Mouse (Mus musculus) mesoderm, embryonic 11.5 days (tissue): ENCODE measurements around the gene Alpk1.

Experiments
- DNase-seq: peaks from one replicate; pipeline ENCODE4 v3.0.0-alpha.2; 2012; ENCODE audit warnings: low read depth, low spot score

Alpk1 gene

DNA sequence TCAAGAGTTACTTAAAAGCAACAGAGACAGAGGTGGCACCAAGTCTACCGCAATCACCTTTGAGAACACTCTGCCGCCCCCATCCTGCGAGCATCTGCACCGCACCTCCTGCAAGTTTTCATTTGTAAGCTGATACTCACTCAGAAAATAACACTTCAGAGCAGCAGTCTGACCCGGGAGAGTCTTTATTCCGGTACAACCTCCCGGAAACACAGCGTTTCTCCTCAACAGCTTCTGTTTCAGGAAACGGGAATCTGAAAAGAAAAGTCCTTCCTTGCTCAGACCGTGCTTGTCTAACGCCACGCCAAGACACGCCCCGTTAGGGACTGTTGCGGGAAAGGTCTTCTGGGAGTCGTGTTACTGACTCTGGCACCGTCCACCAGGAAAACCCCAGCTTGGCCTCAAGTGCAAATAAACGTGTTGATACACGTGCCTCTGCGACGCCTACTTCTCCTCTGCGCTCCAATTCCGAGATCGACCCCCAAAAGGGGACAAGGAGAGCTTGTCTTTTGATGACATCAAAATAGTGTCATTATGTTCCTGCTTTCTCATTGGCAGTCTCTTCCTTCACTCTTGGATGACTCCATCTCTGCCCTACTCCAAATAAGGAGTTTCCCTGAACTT, at the start of gene Alpk1:
Gene Alpk1, minus strand, starts transcription at position 507 of the 624 bp plus-strand sequence.
- DNase-seq = peak; percentile 51

DNA sequence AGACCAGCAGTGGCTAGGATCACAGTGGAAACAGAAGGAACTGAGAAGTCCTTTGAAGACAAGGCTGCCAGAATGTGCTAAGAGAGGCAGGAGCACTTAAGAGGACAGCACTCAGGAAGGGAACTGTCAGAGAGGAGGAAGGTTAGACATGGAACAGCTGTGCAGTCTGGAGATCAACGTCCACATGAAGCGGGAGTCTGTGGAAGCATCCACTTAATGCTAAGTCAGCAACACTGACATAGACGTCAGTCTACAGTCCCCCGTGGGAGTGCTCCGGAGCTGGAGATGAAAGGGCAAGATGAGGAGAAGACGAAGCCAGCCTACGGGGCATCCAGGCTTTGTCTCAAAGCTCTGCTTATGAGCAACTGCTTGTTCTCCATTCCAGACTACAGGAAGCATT, 46.8 kb upstream of the Alpk1 start:
- DNase-seq = peak; percentile 49

DNA sequence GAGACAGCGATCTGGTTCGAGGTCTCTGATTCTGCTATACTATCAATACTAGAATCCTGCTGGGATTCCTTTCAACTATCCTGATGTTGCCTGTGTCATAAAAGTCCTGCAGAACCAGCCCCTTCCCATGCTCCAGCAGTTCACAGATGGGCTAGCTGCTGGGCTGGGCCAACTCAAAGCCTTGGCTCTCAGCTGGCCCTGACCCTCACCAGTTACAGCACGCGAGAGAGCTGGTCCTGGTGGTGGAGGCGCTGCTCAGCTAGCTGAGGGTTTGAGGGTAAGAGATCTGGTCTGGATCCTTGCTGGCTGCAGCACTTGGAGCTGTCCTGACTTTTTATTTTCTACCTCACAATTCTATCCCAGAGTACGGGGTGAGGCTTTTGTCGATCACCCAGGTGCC, 46.2 kb upstream of the Alpk1 start:
- no peak for DNase-seq

GRCm38 (mm10) chr3:127823886-127824863, 43.8 kb upstream of the Alpk1 start:
- no peak for DNase-seq

GRCm38 (mm10) chr3:127821209-127821608, 40.9 kb upstream of the Alpk1 start:
- no peak for DNase-seq

GRCm38 (mm10) chr3:127820400-127820799, 40.1 kb upstream of the Alpk1 start:
- no peak for DNase-seq

DNA sequence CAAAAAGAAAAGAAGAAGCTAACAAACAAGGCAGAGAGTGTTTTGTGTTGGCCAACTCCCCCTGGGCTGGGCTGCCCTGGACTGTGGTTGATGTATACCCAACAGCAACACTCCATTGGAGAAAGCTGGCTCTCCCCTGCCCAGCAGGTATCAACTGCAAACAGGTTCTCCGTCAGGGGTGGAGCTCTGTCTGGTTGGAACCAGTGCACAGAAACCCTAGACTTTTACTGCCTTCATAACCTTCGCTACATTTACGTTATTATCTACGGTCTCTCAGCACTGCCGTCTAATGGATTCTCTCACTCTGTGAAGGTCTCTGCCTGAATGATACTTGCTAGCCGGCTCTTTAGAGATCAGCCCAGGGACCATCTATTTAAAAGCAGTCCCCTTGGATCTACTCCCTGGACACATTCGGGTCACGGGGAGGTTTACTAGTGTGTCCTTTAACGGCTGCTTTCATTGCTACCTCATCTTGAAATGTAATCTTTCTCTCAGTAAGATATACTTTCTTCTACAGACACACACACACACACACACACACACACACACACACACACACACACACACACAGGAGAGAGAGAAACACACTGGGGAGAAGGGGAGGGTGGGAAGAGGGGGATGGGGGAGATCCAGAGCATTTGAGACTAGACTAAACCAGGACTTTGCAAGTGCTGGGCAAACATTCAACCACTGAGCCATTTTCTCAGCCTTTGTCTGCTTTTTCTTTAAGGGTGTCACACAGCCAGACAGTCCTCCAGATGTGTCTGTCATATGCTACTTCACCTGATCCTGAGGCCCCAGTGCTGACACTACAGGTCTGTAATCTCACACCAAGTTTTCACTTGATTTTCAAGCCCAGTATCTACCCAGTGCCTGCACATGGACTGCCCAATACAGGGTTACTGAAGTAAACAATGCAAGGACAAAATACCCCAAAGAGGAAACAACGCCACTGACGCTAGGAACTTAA, 38.7 kb upstream of the Alpk1 start:
- no peak for DNase-seq

GRCm38 (mm10) chr3:127817120-127817683, 36.9 kb upstream of the Alpk1 start:
- DNase-seq = no peak

DNA sequence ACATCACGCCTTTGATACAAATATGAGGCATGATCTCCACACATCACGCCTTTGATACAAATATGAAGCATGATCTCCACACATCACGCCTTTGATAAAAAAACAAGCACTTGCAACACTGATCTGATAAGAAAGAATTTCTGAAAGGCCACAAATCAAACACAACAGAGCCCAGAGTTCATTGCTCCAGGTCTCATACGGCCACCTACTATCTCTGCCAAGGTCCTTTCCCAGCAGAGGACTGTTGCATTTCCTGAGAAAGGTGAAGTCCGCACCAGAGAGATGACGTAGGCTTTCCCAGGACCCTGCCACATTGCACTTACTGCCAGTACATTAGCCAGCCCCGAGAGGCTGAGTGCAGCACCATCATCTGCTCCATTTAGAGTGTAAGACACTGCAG, 28.8 kb upstream of the Alpk1 start:
- no peak for DNase-seq

- no peak for DNase-seq
These were observed 27.5 kb upstream of the Alpk1 start for GRCm38 (mm10) chr3:127807846-127808245.

DNA sequence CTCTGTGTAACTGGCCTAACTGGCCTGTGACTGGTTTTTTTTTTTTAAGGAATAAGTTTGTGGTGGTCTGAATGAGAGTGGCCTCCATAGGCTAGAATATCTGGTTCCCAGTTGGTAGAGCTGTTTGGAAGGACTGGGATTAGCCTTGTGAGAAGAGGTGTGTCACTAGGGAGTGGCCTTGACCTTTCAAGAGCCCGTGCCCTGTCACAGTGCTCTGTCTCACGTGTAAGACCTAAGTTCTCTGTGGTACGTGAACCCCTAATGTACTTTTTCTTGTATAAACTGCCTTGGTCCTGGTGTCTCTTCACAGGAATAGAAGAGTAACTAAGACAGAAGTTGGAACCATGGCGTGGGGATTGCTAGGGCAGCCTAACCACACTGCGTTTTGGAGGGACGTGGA, 25.7 kb upstream of the Alpk1 start:
- DNase-seq = no peak

DNA sequence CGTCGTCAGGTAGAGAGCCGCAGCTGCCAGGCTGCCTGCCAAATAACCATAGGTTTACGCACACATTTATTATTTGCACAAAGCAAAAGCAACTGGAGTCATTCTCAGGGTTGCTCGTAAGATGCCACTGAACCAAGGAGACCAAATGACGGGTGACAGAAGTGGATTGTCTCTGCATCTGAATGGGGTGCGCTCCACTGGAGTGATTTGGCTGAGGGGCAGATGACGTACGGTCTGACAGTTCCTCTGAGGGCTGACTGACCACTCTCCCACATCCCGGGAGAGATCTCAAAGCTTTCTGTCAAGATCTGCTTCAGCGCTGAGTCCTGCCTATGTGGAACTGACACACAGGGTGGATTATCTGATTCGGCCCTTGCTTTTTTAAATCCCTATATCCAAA, 24.7 kb upstream of the Alpk1 start:
- no peak for DNase-seq

GRCm38 (mm10) chr3:127804439-127804838, 24.1 kb upstream of the Alpk1 start:
- DNase-seq = no peak

DNA sequence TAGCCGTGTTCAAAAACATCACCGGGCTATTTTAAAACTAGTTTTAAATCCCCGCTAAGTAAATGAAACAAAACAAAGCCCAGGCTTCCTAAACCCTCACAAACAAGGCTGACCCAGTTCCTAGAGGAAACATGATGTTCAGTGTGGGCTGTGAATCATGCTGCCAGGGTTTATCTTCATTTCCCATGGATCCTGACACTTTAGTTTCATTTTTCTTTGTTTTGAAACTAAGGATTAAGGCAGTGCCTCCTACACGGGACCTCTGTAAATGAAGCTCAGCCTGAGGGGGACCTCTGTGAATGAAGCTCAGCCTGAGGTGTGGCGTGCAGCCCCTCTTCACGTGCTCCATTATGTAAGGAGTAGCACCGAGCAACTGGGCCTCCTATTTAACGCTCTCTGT, 22.5 kb upstream of the Alpk1 start:
- no peak for DNase-seq

GRCm38 (mm10) chr3:127801162-127801561, 20.8 kb upstream of the Alpk1 start:
- no peak for DNase-seq

- no peak for DNase-seq
These were observed 15.9 kb upstream of the Alpk1 start for GRCm38 (mm10) chr3:127796271-127796670.

DNA sequence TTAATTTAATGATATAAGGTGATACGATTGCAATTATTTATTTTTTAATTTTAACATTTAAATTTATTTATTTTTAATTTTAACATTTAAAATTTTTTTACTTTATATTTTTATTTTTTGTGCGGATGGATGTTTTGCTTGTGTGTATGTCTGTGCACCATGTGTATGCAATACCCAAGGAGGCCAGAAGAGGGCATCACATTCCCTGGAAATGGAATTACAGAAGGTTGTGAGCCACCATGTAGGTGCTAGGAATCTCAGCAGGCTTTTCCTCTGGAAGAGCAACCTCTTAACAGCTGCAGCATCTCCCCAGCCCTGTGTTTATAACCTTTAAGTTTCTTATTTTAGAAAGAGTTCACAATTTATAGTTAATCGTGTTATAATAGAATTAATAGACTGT, 15.4 kb upstream of the Alpk1 start:
- DNase-seq = no peak

DNA sequence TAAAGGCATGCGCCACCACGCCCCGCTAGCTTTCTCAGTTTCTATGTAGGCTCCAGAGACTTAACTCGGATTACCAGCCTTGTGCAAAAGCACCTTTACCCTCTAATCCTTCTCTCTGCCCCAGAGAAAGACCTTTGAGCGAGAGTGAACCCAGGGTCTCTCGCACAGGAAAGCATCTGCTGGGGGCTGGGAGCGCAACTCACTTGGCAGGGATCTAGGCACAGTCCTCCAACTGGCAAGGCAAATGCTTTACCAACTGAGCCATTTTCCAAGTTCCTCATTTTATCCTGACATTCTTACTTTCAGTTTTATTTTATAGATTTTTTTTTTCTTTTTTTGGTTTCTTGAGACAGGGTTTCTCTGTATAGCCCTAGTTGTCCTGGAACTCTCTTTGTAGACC, 12.7 kb upstream of the Alpk1 start:
- DNase-seq = no peak

GRCm38 (mm10) chr3:127791595-127792561, 11.6 kb upstream of the Alpk1 start:
- no peak for DNase-seq

DNA sequence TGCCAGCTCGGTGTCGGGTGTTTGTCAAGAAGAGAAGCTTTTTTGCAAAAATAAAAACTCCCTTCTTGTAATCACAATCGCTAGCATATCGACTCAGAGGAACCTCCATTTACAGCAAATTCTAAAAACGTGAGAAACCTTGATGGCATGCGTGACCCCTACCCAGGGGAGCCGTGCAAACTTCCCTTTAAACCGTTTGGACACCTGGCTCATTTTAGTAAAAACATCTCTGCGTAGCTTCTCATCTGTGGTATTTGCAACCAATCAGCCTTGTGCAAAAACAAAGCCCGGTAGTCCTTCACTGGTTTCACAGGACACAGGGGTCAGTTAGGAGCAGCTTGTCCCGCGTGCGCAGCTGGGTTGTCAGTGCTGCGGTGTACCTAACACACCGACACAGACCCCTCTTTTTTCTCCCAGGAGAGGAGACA, 10.7 kb upstream of the Alpk1 start:
- peak; percentile 19 for DNase-seq
